Mouse (Mus musculus): ENCODE measurements around the gene Atp6v1e2. TPM values are rescaled to one million over a fixed set of nuclear protein-coding genes. Genes with fewer than 3 reads are reported as not detected.

Atp6v1e2 gene
- total RNA-seq (2014; rRNA removed) (not detected in 2 replicates), polyA plus RNA-seq (2015; fragmentation: Nextera tagmentation; extraction: Ambion mirVana) (0.24 TPM in 1 of 2 replicates, not detected in the other)

- Histone ChIP-seq H3K4me3 (ENCODE audit: low read length) (no peak within 1 kb of the TSS), H3K9ac (replicated peaks; ENCODE audit: low read length) (no peak within 1 kb of the TSS), H3K36me3 (ENCODE audit: insufficient read depth, low read length) (no peaks in the 10 kb centered on the region), H3K9me3 (ENCODE audit: low read length) (no peaks in the 10 kb centered on the region), H3K4me1 (ENCODE audit: insufficient read depth, low read length) (peaks cover 6% of the 10 kb centered on the region; the same call in 1 of the 2 replicates), H3K4me2 (ENCODE audit: low read depth, low read length) (no peak within 1 kb of the TSS), H3K27ac (peak within 1 kb of the TSS; percentile 75), H3K27me3 (ENCODE audit: insufficient read depth, low read length) (no peaks in the 10 kb centered on the region)
- peak; percentile 80 for DNase-seq (ENCODE audit: low spot score)
- no peak for TF ChIP-seq CTCF (IDR thresholded peaks at IDR 0.05; ENCODE audit: low read depth)
- 42% methylated on average over 28 of the region's 28 CpGs for WGBS
- ATAC-seq = peak; percentile 91
Measured at GRCm38 (mm10) chr17:86947840-86948796, at the start of gene Atp6v1e2. Atp6v1e2 (minus strand) TSS chr17:86947897.

DNA sequence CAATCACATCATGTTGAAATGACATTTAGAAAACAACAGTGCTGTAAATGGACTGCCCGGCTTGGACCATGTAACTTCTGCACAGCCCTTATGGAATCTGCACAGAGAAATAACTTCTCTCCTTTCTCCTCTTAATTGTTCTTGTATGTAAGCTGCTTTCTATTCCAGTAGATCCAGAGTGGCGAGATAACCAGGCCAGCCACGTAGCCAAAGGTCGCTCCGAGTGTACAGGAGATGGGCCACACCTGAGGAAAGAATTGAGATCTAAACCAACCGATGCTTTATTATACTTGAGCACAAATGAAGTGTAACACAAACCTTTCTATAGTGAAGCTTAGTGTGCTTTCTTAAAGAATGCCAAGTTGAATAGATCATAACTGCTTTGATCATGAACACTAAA lies 49.6 kb upstream of the Atp6v1e2 start:
- no peaks in the 10 kb centered on the region for H3K27me3 ChIP-seq (ENCODE audit: insufficient read depth, low read length)
- no peak for TF ChIP-seq CTCF (IDR thresholded peaks at IDR 0.05; ENCODE audit: low read depth)
- ATAC-seq (no peak), DNase-seq (ENCODE audit: low spot score) (no peak)
- no peaks in the 10 kb centered on the region for H3K4me1 ChIP-seq (ENCODE audit: insufficient read depth, low read length)
- H3K4me2 ChIP-seq (ENCODE audit: low read depth, low read length) = no peak overlapping the region
- H3K9ac ChIP-seq (replicated peaks; ENCODE audit: low read length) = no peak overlapping the region
- no peak overlapping the region for H3K27ac ChIP-seq
- H3K4me3 ChIP-seq (ENCODE audit: low read length) = no peak overlapping the region
- no peaks in the 10 kb centered on the region for H3K9me3 ChIP-seq (ENCODE audit: low read length)
- WGBS = 96% methylated on average over 6 of the region's 6 CpGs
- H3K36me3 ChIP-seq (ENCODE audit: insufficient read depth, low read length) = peaks cover 5% of the 10 kb centered on the region; the same call in 1 of the 2 replicates

GRCm38 (mm10) chr17:86991306-86991705 lies 43.6 kb upstream of the Atp6v1e2 start:
- Histone ChIP-seq H3K4me1 (ENCODE audit: insufficient read depth, low read length) (peaks cover 7% of the 10 kb centered on the region; the same call in 1 of the 2 replicates), H3K36me3 (ENCODE audit: insufficient read depth, low read length) (no peaks in the 10 kb centered on the region), H3K9me3 (ENCODE audit: low read length) (no peaks in the 10 kb centered on the region), H3K4me2 (ENCODE audit: low read depth, low read length) (no peak overlapping the region), H3K27ac (no peak overlapping the region), H3K27me3 (ENCODE audit: insufficient read depth, low read length) (no peaks in the 10 kb centered on the region), H3K9ac (replicated peaks; ENCODE audit: low read length) (no peak overlapping the region), H3K4me3 (ENCODE audit: low read length) (no peak overlapping the region)
- DNase-seq (ENCODE audit: low spot score) (no peak), ATAC-seq (no peak)
- WGBS = 88% methylated on average over 8 of the region's 8 CpGs
- TF ChIP-seq CTCF (IDR thresholded peaks at IDR 0.05; ENCODE audit: low read depth) = no peak

DNA sequence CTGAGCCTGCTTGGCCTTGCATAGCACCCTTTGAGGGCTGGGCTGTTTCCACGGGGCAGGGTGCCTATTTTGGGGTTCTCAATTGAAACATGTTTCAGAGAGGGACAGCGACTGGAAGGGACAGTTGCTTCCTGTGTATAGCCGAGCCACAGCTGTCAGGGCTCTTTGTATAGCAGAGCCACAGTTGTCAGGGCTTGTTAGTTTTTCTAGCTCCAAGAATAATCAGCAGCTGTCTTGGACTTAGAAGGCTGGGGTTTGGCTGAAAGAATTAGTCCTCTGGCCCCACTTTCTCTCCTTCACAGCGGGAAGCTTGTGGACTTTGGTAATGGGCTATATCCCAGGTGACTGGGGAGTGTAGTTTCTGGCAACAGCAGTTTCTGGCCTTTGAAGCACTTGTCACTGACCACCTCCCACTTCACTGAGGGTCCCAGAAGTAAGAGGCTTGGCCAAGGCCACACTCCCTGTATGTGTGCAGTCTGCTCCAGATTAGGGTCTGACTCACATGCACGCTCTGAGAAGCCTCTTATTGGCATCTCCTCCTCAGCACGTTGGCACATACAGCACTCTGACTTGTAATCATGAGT lies 41.0 kb upstream of the Atp6v1e2 start:
- no peaks in the 10 kb centered on the region for H3K36me3 ChIP-seq (ENCODE audit: insufficient read depth, low read length)
- no peak overlapping the region for H3K4me3 ChIP-seq (ENCODE audit: low read length)
- ATAC-seq (peak; percentile 79), DNase-seq (ENCODE audit: low spot score) (peak; percentile 61)
- H3K9me3 ChIP-seq (ENCODE audit: low read length) = no peaks in the 10 kb centered on the region
- H3K27me3 ChIP-seq (ENCODE audit: insufficient read depth, low read length) = no peaks in the 10 kb centered on the region
- H3K4me1 ChIP-seq (ENCODE audit: insufficient read depth, low read length) = peaks cover 7% of the 10 kb centered on the region; the same call in 1 of the 2 replicates
- no peak for TF ChIP-seq CTCF (IDR thresholded peaks at IDR 0.05; ENCODE audit: low read depth)
- WGBS = 32% methylated on average over 6 of the region's 6 CpGs
- H3K27ac ChIP-seq = 0 out of 2 replicates have a peak overlapping the region, but pooled peaks have one; percentile 7
- no peak overlapping the region for H3K4me2 ChIP-seq (ENCODE audit: low read depth, low read length)
- H3K9ac ChIP-seq (replicated peaks; ENCODE audit: low read length) = no peak overlapping the region

GRCm38 (mm10) chr17:86988161-86988560 lies 40.5 kb upstream of the Atp6v1e2 start:
- Histone ChIP-seq H3K4me3 (ENCODE audit: low read length) (no peak overlapping the region), H3K27ac (0 out of 2 replicates have a peak overlapping the region, but pooled peaks have one; percentile 7), H3K4me2 (ENCODE audit: low read depth, low read length) (no peak overlapping the region), H3K9ac (replicated peaks; ENCODE audit: low read length) (no peak overlapping the region), H3K4me1 (ENCODE audit: insufficient read depth, low read length) (peaks cover 7% of the 10 kb centered on the region; the same call in 1 of the 2 replicates), H3K27me3 (ENCODE audit: insufficient read depth, low read length) (no peaks in the 10 kb centered on the region), H3K9me3 (ENCODE audit: low read length) (no peaks in the 10 kb centered on the region), H3K36me3 (ENCODE audit: insufficient read depth, low read length) (no peaks in the 10 kb centered on the region)
- ATAC-seq = no peak
- no peak for TF ChIP-seq CTCF (IDR thresholded peaks at IDR 0.05; ENCODE audit: low read depth)
- WGBS = 70% methylated on average over 5 of the region's 5 CpGs
- DNase-seq (ENCODE audit: low spot score) = no peak

DNA sequence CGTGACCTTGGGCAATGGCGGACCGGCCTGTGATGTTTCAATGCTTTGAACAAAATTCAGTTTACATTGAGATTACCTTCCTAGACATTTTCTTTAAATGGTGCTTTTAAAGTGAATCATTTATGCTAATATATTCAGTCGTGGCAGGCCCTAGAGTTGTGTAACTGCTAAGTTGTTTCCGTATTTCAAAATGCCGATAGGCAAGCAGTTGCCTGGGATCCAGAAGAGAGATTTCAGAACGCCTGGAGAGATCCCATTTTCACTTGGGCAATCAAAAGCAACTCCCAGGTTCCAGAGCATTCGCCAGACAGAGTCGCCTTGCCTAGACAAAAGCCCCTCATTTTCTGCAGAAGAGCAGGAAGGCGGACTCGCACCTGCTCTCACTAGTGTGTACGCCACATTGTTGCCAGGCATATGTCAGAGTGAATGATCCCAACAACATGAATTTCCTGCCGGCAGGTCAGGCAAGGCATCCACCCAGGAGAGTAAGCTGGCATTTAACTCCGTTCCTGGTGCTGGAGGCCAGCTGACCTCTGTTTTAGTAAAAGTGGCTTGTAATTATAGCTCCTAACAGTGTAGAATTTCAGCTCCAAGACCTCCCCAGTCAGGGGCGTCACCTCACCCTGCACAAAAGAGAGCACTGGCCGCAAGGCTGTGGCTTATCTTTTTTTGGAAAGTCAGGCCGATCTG lies 38.9 kb upstream of the Atp6v1e2 start:
- H3K9ac ChIP-seq (replicated peaks; ENCODE audit: low read length) = no peak overlapping the region
- H3K9me3 ChIP-seq (ENCODE audit: low read length) = no peaks in the 10 kb centered on the region
- 33% methylated on average over 17 of the region's 17 CpGs for WGBS
- peak overlapping the region; percentile 48; the same call in 1 of the 2 replicates for H3K27ac ChIP-seq
- peaks cover 7% of the 10 kb centered on the region; the same call in 1 of the 2 replicates for H3K4me1 ChIP-seq (ENCODE audit: insufficient read depth, low read length)
- no peak overlapping the region for H3K4me3 ChIP-seq (ENCODE audit: low read length)
- peak; percentile 49 for DNase-seq (ENCODE audit: low spot score)
- H3K36me3 ChIP-seq (ENCODE audit: insufficient read depth, low read length) = no peaks in the 10 kb centered on the region
- H3K4me2 ChIP-seq (ENCODE audit: low read depth, low read length) = peak overlapping the region; percentile 18; the same call in 1 of the 2 replicates
- H3K27me3 ChIP-seq (ENCODE audit: insufficient read depth, low read length) = no peaks in the 10 kb centered on the region
- no peak for ATAC-seq
- TF ChIP-seq CTCF (IDR thresholded peaks at IDR 0.05; ENCODE audit: low read depth) = no peak
